Mouse (Mus musculus) ES-E14 (cell line): ENCODE results near the gene Gcm2. TPM values are rescaled to one million over a fixed set of nuclear protein-coding genes. Genes with fewer than 3 reads are reported as not detected.

Experiments used
- DNase-seq: peaks from one replicate; pipeline ENCODE4 v3.0.0-alpha.2; 2013; ENCODE audit warnings: low read depth, low spot score
- H3K27ac ChIP-seq: 2 replicates; pipeline ENCODE4 v1.5.1; 2012; ENCODE audit warnings: low read depth, mild to moderate bottlenecking, low read length, moderate library complexity, mixed read lengths; ENCODE audit not compliant: poor library complexity, insufficient read depth, severe bottlenecking
- H3K36me3 ChIP-seq: 2 replicates; pipeline ENCODE4 v1.6.1; 2012; ENCODE audit warnings: mild to moderate bottlenecking, low read length, moderate library complexity, mixed read lengths; ENCODE audit not compliant: control insufficient read depth, poor library complexity, insufficient read depth, severe bottlenecking
- H3K4me1 ChIP-seq, 2 experiments: fragments of 150-350 bp in 1 of 2; sonication (generic) in 1 of 2; 2 replicates each; pipeline ENCODE4 v1.6.1; 2012; ENCODE audit warnings: low read length in 2 of 2, mild to moderate bottlenecking in 1 of 2, mixed read lengths in 1 of 2; ENCODE audit not compliant: control insufficient read depth in 2 of 2, insufficient read depth in 2 of 2, poor library complexity in 1 of 2
- H3K4me3 ChIP-seq, 2 experiments: fragments of 150-350 bp in 1 of 2; sonication (generic) in 1 of 2; 2 replicates each; pipeline ENCODE4 v1.5.1; 2012; ENCODE audit warnings: low read length in 2 of 2, low read depth in 1 of 2, mild to moderate bottlenecking in 1 of 2, mixed read lengths in 1 of 2; ENCODE audit not compliant: insufficient read depth in 1 of 2, poor library complexity in 1 of 2, severe bottlenecking in 1 of 2
- H3K9ac ChIP-seq: 2 replicates; pipeline ENCODE4 v1.6.1; 2012; ENCODE audit warnings: low read depth, mild to moderate bottlenecking, low read length, mixed read lengths; ENCODE audit not compliant: poor library complexity, insufficient read depth, severe bottlenecking
- H3K9me3 ChIP-seq: fragments of 150-350 bp; sonication (generic); 2 replicates; pipeline ENCODE4 v1.6.1; 2012; ENCODE audit warnings: low read depth, mild to moderate bottlenecking, low read length; ENCODE audit not compliant: control insufficient read depth, insufficient read depth
- CHD2 ChIP-seq: IDR thresholded peaks from 2 replicates; pipeline ENCODE4 v1.6.1; 2014; ENCODE audit warnings: mild to moderate bottlenecking, low read depth, low read length, inconsistent platforms
- MAFK ChIP-seq: IDR thresholded peaks from 2 replicates; pipeline ENCODE4 v1.6.1; 2014; ENCODE audit warnings: mild to moderate bottlenecking, low read depth, low read length, inconsistent platforms; ENCODE audit not compliant: insufficient read depth
- ZC3H11A ChIP-seq: IDR thresholded peaks from 2 replicates; pipeline ENCODE4 v1.6.1; 2012; ENCODE audit warnings: low read depth, mild to moderate bottlenecking, inconsistent platforms, low read length, borderline replicate concordance
- ZNF384 ChIP-seq: IDR thresholded peaks from 2 replicates; pipeline ENCODE4 v1.6.1; 2012; ENCODE audit warnings: low read depth, low read length, inconsistent platforms
- in situ Hi-C, 2 experiments: fragments of 600-800 bp; cut with MboI; formaldehyde crosslinking; loops; one replicate each; pipeline ENCODE4 v1.15.1; 2025; ENCODE audit warnings: low sequenced_read_pairs in 2 of 2, inconsistent platforms in 1 of 2; ENCODE audit not compliant: unreplicated experiment in 2 of 2
- total RNA-seq: library from RNA; depleted of rRNA; stranded (reverse); fragments of 300-350 nt; gene quantifications from 2 replicates; pipeline ENCODE4 v1.2.3, GENCODE M21; 2012; rRNA removed

The Gcm2 gene
- total RNA-seq, 1 experiment = 0.40 TPM

DNA sequence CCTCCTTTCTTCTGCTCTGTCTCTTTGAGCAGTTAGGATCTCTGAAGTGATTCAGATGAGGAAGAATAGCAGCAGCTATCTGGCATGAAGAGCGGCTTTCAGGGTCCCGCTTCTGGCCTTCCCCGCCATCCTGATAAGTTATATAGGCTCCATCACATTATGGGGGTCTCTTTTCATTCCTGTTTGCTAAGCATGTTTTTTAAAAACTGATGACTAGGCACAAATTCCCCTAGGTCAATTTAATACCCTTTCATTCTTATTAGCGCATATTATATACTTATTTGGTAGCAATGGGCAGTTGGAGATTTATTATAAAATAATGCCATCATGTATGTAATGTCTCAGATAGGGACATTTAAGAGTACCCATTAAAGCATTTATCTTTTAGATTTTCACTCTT lies 43.2 kb downstream of the Gcm2 start:
- Histone ChIP-seq H3K4me3 (no peak overlapping the region), H3K4me1 (no peaks in the 10 kb centered on the region), H3K36me3 (no peaks in the 10 kb centered on the region), H3K9ac (no peak overlapping the region), H3K9me3 (no peaks in the 10 kb centered on the region), H3K27ac (no peak overlapping the region)
- in situ Hi-C loops = no loop called here
- no peak for DNase-seq
- peak; percentile 66 for TF ChIP-seq MAFK
- TF ChIP-seq ZNF384 = no peak
- TF ChIP-seq CHD2 = no peak

- no peaks in the 10 kb centered on the region for H3K9me3 ChIP-seq
- in situ Hi-C loops = no loop called here
- no peak overlapping the region for H3K4me3 ChIP-seq
- TF ChIP-seq ZC3H11A = no peak
- no peak for TF ChIP-seq CHD2
- H3K36me3 ChIP-seq = no peaks in the 10 kb centered on the region
- no peak for DNase-seq
- no peak overlapping the region for H3K27ac ChIP-seq
- H3K9ac ChIP-seq = no peak overlapping the region
- no peaks in the 10 kb centered on the region for H3K4me1 ChIP-seq
Observed at GRCm38 (mm10) chr13:41051965-41052364, 58.9 kb downstream of the Gcm2 start.

Other genes starting within 250 kb of the Gcm2 start
- 92.4 and 117 TPM in 2 replicates for gene Pak1ip1, start 110.0 kb downstream of the Gcm2 start, total RNA-seq
- 123 and 134 TPM in 2 replicates for gene Tmem14c, start 94.7 kb downstream of the Gcm2 start, total RNA-seq
- 0.54 and 0.79 TPM in 2 replicates for gene Mak, start 31.3 kb downstream of the Gcm2 start, total RNA-seq
- 0.85 and 2.0 TPM in 2 replicates for gene Sycp2l, start 3.3 kb upstream of the Gcm2 start, total RNA-seq
- gene Elovl2, start 109.4 kb upstream of the Gcm2 start, total RNA-seq = 3.7 and 5.7 TPM in 2 replicates
- gene Smim13, start 138.8 kb upstream of the Gcm2 start, total RNA-seq = 5.5 and 7.4 TPM in 2 replicates
- not detected in 2 replicates for gene Gm17364, start 162.9 kb upstream of the Gcm2 start, total RNA-seq